Mouse (Mus musculus) right cerebral cortex, postnatal 10 days (tissue): ENCODE results near the gene Ptgds.
A peak's percentile ranks its signal among the peaks of the same experiment; 100 is the strongest.

Experiments used
- DNase-seq, 2 experiments: peaks; one replicate each; pipeline ENCODE4 v3.0.0; 2021; ENCODE audit warnings: low spot score in 2 of 2

The Ptgds gene

GRCm38 (mm10) chr2:25480541-25480940 lies 10.7 kb upstream of the Ptgds start:
- no peak for DNase-seq

DNA sequence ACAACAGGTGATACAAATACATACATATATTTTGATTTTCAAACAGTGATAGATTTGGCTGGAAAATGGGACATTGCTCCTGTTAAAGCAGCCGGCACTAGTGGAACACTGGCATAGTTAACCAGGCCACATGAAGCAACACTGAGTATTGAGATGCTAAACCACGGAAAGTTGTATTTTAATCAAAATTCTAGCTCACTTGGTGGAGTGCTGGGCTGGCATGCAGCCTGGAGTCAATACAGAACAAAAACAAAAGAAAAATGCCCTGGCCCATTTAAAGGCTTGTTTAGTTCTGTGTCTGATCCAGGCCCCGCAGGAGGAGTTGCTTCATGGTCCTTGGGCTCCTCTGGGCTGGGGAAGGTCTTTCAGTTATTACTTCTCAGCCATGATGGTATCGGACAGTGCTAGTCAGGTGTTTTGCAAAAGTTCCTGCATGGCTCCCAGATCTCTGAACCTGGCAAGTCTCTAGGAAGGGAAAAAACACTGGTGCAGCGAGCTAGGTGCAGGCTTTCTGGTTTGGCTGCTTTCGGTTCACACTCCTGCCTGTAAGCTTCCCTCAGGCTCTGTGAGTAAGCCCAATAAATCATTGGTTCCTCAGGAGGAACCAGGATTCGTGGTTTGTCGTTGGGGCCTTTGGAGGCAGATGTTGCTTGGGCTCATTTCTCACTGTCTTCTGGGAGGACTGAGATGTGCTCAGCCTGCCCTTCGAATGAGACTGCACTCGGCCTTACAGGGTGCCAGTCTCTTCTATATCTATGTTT lies 9.9 kb upstream of the Ptgds start:
- peak in 1 of 2 experiments; percentile 34 for DNase-seq

GRCm38 (mm10) chr2:25477967-25478675 lies 8.3 kb upstream of the Ptgds start:
- peak; percentile 63 to 68 for DNase-seq

GRCm38 (mm10) chr2:25477541-25477940 lies 7.7 kb upstream of the Ptgds start:
- DNase-seq: no peak

DNA sequence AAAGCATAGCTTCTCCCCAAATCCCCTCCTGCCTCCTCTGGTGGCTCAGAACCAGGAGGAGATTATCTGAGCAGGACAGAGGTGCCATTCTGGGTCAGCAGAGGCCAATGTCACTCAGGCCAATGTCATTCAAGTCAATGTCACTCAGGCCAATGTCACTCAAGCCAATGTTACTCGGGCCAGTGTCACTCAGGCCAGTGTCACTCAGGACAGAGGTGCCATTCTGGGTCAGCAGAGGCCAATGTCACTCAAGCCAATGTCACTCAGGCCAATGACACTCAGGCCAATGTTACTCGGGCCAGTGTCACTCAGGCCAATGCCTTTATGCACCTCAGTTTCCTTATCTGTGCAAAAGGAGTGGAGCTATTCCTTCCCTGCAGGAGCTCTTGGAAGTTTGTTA lies 2.7 kb upstream of the Ptgds start:
- DNase-seq: no peak

DNA sequence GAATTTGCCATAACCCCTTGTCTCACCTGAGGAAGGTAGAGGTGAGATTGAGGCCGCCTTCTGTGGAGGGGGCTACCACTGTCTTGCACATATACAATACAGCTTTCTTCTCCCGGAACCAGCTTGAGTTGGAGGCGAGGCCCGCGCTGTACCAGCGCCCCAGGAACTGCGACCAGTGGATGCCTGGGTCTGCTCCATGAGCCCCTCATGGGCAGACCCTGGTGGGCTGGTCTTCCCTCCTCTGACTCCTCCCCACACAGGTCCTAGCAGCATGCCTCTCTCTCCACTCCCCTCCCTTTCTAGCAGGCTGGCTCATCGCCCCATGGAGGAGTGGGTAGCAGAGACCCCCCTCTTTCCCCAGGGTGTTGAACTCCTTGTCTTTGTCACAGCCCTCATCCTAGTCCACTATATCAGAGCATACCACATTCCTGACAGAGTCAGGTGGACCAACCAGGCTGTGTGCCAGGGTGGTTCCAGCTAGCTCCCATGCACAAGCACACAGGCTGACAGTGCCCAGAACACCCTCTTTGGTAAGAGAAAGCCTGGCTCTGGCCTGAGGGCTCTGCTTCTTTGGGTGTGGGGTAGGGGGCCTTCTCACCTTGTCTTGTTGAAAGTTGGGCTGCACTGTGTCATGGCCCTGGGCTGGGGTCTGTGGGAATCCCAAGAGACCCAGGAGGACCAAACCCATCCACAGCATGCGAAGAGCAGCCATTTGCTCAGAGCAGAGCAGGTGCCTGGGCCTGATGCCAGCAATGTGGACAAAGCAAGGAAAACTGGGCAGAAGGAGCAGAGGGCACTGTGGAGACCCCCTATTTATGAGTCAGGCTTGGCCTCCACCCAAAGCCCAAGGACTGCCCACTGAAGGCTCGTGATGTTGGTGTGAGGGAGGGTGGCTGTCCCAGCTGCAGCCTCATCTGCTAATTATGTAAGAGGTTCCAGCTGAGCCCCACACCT lies 607 bp downstream of the Ptgds start:
- DNase-seq: peak; percentile 61 to 62

DNA sequence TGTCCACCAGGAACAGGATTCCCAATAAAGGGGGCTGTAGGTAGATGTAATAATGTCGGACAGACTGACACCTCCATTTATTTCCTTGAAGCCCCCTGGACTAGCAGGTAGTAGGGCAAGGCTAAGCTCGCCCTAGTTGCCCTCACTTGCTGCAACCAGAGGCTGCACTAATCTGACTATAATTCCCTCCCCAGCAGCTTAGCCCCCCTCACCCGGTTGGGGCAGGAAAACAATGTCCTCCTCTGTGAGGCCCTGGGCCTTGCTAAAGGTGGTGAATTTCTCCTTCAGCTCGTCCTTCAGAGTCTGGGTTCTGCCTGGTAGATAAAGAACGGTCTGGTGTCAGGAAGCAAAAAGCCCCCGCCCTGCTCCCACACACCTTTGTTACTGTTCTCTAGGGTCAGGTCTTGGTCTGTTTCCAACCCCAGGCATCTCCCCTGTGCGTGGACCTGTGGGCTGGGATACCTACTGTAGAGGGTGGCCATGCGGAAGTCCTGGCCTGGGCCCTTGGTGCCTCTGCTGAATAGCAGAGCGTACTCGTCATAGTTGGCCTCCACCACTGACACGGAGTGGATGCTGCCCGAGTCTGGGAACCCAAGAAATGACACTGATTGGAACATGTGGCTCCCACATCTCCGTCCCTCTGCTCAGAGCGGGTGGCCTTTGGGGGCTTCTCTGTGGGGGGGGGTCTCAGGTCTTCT lies 2.1 kb downstream of the Ptgds start:
- no peak for DNase-seq

DNA sequence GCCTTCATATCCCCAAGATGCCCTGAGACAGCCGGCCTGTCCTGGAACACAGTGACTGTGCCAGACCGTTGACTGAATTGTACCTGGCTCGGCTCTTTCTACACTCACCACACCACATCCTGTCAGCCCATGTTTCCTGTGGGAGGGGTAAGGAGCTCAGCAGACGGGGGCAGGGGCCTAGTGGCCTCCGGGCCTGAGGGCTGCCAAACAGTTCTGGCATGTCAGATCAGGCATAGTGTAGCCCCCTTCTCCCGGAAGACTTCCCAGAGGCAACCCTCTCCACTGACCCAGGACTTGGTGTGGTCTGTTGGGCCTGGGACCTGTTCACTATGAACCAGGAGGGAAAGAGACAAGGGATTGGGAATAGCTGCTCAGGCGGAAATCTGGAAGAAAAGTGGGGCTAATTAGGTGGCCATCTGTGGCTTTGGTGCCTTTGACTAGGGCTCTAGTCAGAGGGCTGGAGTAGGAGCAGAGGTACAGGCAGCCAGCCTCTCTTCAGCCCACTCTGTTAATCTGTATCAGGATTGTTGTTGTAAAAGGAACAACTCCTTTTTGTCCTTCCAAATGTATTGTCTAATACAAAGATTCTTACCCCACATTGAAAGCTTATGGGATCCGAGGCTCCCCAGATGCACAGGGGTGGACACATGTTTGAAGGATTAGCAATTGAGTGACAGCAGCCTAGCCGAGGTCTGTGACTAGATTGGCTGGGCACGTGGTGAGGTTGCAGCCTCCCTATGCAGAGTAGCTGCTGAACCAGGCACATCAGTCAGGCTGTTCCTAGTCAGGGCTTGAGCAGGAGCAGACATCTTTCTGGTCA lies 3.8 kb downstream of the Ptgds start:
- no peak for DNase-seq

- DNase-seq: no peak
Measured at GRCm38 (mm10) chr2:25465256-25465655, 4.6 kb downstream of the Ptgds start.

DNA sequence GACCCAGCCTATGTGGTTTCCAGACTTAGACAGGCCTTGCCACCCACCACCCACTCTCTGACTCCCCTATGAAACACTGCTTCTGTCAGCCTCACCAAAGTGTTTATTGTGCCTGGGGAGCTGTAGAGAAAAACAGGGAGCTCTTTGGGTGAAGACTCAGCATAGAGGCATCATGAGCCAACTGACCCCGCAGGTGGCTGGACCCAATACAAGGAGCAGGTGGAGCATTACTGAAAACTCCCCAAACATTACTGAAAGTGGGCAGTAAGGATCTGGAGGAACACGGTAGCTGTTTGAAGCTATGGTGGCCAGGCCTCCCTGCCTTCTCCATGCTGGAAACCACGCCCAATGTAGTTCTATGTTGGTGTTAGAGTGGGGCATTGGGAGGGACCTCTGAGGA lies 6.2 kb downstream of the Ptgds start:
- DNase-seq: no peak

DNA sequence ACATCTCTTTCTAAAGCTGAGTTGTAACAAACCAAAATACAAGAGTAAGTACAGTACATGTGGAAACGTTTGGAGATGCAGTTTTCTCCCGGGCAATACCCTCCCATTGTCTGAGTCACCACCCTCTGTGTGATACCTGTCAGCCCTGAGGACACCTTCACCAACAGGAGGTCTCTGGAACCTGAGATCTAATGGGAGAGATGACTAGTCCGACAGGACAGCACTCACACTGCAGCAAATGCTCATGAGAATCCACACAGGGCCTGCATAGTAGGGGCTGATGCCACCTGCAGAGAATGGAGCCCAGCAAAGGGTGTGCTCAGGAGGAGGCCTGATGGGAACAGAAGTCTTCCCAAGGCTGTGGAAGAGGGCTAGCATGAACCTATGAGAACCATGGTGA lies 8.4 kb downstream of the Ptgds start:
- DNase-seq: peak in 1 of 2 experiments; percentile 28

DNA sequence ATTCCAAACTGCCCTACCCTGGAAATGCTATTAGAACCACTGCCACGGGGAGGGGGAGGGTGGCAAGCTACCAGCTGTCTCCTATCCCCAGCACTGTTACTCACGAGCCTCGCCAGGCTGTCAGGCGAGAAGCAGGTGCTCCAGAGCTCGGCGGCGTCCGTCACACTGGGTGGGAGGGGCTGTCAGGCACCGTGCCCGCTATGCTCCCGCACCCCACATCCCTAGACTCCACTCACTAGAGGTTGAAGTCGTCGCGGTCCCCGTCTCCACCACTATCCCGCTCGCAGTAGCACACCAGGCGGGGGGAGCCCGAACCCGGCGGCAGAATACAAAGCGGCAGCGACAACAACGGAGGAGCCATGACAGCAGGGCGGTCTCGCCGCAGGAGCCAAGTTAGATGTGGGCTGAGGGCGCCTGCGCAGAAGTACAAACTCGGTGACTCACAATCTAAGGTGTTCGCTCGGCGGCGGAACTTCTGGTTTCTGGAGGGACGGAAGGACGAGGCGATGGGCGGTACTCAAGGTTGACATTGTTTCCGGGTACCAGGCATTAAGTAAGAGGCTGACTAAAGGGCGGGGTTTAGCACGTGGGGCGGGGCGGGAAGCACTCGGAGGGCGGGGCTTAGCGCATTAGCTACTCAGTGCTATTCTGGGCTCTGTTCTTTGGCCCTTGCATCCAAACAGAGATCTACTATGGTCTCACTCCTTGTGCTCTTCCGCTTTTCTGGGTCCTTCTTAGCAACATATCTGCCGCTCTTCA lies 9.1 kb downstream of the Ptgds start, which contains the start of gene Paxx:
TSS of gene Paxx (minus strand) at position 544 of the 759 bp plus-strand sequence.
- DNase-seq: peak; percentile 96 to 97

- peak; percentile 61 to 67 for DNase-seq
Measured at GRCm38 (mm10) chr2:25460135-25460534, 9.7 kb downstream of the Ptgds start.

DNA sequence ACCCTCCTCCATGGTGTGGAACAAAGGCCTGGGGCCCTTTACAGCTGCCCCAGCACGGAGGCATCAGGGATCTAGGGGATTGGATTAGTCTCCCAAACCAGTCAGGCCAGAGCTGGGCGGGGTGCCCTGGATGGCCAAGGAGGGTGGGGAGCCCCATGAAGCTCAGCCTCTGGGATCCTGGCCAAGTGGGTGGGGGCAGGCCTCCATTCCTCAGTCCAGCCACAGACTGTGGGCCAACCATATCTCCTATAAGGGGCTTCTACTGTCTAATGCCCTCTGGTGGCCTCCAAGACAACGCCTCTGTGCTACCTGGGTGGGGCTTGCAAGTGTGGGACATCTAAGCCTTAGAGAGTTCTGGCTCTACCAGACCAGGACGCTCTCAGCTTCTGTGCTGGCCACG lies 10.9 kb downstream of the Ptgds start:
- peak in 1 of 2 experiments; percentile 46 for DNase-seq

- peak in 1 of 2 experiments; percentile 33 for DNase-seq
Measured at GRCm38 (mm10) chr2:25457022-25457896, 12.6 kb downstream of the Ptgds start.

DNA sequence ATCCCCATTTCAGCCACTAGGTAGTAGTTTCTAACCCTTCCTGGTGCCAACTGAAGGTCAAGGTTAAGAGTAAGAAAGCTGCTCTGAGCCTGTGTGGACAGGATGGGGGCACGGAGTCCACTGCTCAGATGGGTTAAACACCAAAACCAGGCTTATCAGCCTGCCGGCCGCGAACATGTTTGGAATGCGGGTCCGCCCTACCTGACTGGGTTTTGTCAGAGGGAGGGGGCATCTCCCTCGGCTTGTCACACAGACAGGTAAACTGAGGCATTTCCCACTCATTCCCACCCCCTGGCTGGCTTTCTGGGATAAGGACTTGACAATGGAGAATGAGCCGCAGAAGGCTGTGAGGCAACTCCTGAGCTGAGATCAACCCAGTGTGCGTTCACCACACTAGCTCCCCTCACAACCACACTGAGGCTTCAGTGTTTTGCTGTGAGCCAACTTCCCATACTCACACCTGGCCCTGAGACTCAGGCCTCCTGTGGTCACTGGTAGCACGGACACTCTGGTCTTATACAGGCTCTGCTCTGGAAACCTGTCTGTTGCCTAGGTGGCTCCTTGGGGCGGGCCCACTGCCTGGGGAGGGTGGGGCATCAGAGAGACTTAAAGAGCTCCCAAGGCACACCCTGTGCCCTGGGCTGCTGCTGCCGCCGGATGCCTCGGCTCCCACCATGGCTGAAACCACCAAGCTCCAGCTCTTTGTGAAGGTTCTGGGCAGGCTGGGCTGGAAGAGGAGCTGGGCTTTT lies 13.5 kb downstream of the Ptgds start, which contains the start of gene Clic3:
TSS of gene Clic3 (plus strand) at position 634 of the 749 bp plus-strand sequence.
- DNase-seq: no peak

GRCm38 (mm10) chr2:25452951-25453350 lies 16.9 kb downstream of the Ptgds start:
- no peak for DNase-seq
